28 mouse cellular contexts compared by ENCODE assay signal in genomic region chr8:119854035-119854434, GRCm38 (mm10). TPM values are rescaled to one million over a fixed set of nuclear protein-coding genes. Genes with fewer than 3 reads are reported as not detected.
DNase-seq lines count a peak whose midpoint lies in the region; ATAC-seq and TF ChIP-seq lines count a peak whose summit lies in the region.
"Had no signal": no experiment of that assay in that cellular context is flagged by ENCODE, and none has a peak within 500 bp of the region (broad histone marks: within the 10 kb centered on the region; RNA-seq: fewer than 3 reads in every experiment).

No protein-coding gene starts in this region.

- ATAC-seq in midbrain, embryonic 11.5 days (ENCODE audit: low FRiP score): 0 out of 2 replicates have a peak, but pooled peaks have one; percentile 30
- ATAC-seq in midbrain, embryonic 16.5 days: no peak
- ATAC-seq: forebrain, embryonic 13.5 days; hindbrain, embryonic 16.5 days; intestine, embryonic 16.5 days; liver, embryonic 12.5 days; midbrain, embryonic 13.5 days had no signal

- no peak overlapping the region for H3K4me2 ChIP-seq in midbrain, embryonic 11.5 days
- H3K4me2 ChIP-seq in midbrain, embryonic 16.5 days (ENCODE audit: low read length): no peak overlapping the region
- no peak overlapping the region for H3K4me2 ChIP-seq in myocyte (ENCODE audit: low read depth)
- H3K4me2 ChIP-seq: forebrain, embryonic 13.5 days; liver, embryonic 12.5 days; midbrain, embryonic 13.5 days; neural tube, embryonic 15.5 days had no signal

- peak; percentile 54 to 61 for DNase-seq in cerebellum, postnatal 10 days
- DNase-seq in cerebellum, postnatal 36 days: no peak
- peak; percentile 26 for DNase-seq in gastrocnemius, postnatal 10 days
- DNase-seq in gastrocnemius, postnatal 36 days: no peak
- no peak for DNase-seq in midbrain, embryonic 11.5 days (ENCODE audit: low spot score, missing footprints)
- no peak for DNase-seq in layer of hippocampus, adult 9-11 months
- DNase-seq: adrenal gland, postnatal 25 days; cerebellum, adult 9-11 months; heart, adult 2 months; heart, postnatal 36 days; kidney, adult 9 months; kidney, postnatal 14 days; lung, adult 18-20 months; lung, postnatal 14 days; right cerebral cortex, postnatal 14 days; thymus, adult 2 months; thymus, postnatal 4 days had no signal

- no peak overlapping the region for H3ac ChIP-seq in myocyte (ENCODE audit: control insufficient read depth, insufficient read length)

- no peaks in the 10 kb centered on the region for H3K79me2 ChIP-seq in myocyte (ENCODE audit: control insufficient read depth, insufficient read depth)

- H3K9me3 ChIP-seq in midbrain, embryonic 11.5 days (ENCODE audit: control insufficient read depth, low read length): peaks cover 2% of the 10 kb centered on the region; the same call in 1 of the 2 replicates
- no peaks in the 10 kb centered on the region for H3K9me3 ChIP-seq in midbrain, embryonic 16.5 days (replicated peaks; ENCODE audit: control insufficient read depth, low read length, poor library complexity, severe bottlenecking)
- H3K9me3 ChIP-seq: forebrain, embryonic 13.5 days; liver, embryonic 12.5 days; midbrain, embryonic 13.5 days; neural tube, embryonic 15.5 days had no signal

- WGBS in midbrain, embryonic 11.5 days: 27% methylated on average over 5 of the region's 5 CpGs
- 25% methylated on average over 5 of the region's 5 CpGs for WGBS in midbrain, embryonic 16.5 days

- no peak overlapping the region for H3K9ac ChIP-seq in midbrain, embryonic 11.5 days (ENCODE audit: low read length)
- H3K9ac ChIP-seq in midbrain, embryonic 16.5 days (ENCODE audit: low read depth, low read length): no peak overlapping the region
- H3K9ac ChIP-seq: forebrain, embryonic 13.5 days; liver, embryonic 12.5 days; midbrain, embryonic 13.5 days; neural tube, embryonic 15.5 days had no signal

- intact Hi-C loops in gastrocnemius, postnatal 36 days (cut with DNase I): no loop called here

- no peaks in the 10 kb centered on the region for H3K36me3 ChIP-seq in midbrain, embryonic 11.5 days (ENCODE audit: control insufficient read depth, insufficient read depth, low read length)
- H3K36me3 ChIP-seq in midbrain, embryonic 16.5 days (ENCODE audit: control insufficient read depth, insufficient read depth, low read length): no peaks in the 10 kb centered on the region
- no peaks in the 10 kb centered on the region for H3K36me3 ChIP-seq in myocyte (ENCODE audit: control insufficient read depth, insufficient read depth)
- H3K36me3 ChIP-seq: liver, embryonic 12.5 days; midbrain, embryonic 13.5 days; neural tube, embryonic 15.5 days had no signal

- no peak for TF ChIP-seq POLR2A in myocyte (IDR thresholded peaks at IDR 0.05; ENCODE audit: insufficient read length, low read depth)

- no peaks in the 10 kb centered on the region for H3K27me3 ChIP-seq in midbrain, embryonic 11.5 days (ENCODE audit: control insufficient read depth, insufficient read depth, low read length)
- no peaks in the 10 kb centered on the region for H3K27me3 ChIP-seq in midbrain, embryonic 16.5 days (ENCODE audit: control insufficient read depth, insufficient read depth, low read depth, low read length)
- H3K27me3 ChIP-seq in myocyte (ENCODE audit: control insufficient read depth, insufficient read depth, insufficient read length): peaks cover 8% of the 10 kb centered on the region
- H3K27me3 ChIP-seq: forebrain, embryonic 13.5 days; liver, embryonic 12.5 days; midbrain, embryonic 13.5 days; neural tube, embryonic 15.5 days had no signal

- no peak overlapping the region for H3K4me3 ChIP-seq in midbrain, embryonic 11.5 days (ENCODE audit: low read depth, low read length)
- no peak overlapping the region for H3K4me3 ChIP-seq in midbrain, embryonic 16.5 days (ENCODE audit: low read depth, low read length)
- no peak overlapping the region for H3K4me3 ChIP-seq in myocyte
- H3K4me3 ChIP-seq: forebrain, embryonic 13.5 days; heart, adult 2 months; liver, embryonic 12.5 days; midbrain, embryonic 13.5 days; neural tube, embryonic 15.5 days had no signal

- H3K27ac ChIP-seq in midbrain, embryonic 11.5 days (ENCODE audit: low read depth, low read length): no peak overlapping the region
- no peak overlapping the region for H3K27ac ChIP-seq in midbrain, embryonic 16.5 days (ENCODE audit: low read length)
- H3K27ac ChIP-seq: forebrain, embryonic 13.5 days; heart, adult 2 months; liver, embryonic 12.5 days; midbrain, embryonic 13.5 days; neural tube, embryonic 15.5 days; stomach, postnatal 0 days had no signal

- no peaks in the 10 kb centered on the region for H3K4me1 ChIP-seq in midbrain, embryonic 11.5 days (ENCODE audit: control insufficient read depth, insufficient read depth, low read length)
- no peaks in the 10 kb centered on the region for H3K4me1 ChIP-seq in midbrain, embryonic 16.5 days (ENCODE audit: control insufficient read depth, insufficient read depth, low read length)
- H3K4me1 ChIP-seq: forebrain, embryonic 13.5 days; midbrain, embryonic 13.5 days; neural tube, embryonic 15.5 days had no signal

TF ChIP-seq in myocyte, 11 proteins besides CTCF, POLR2A, EP300 and RAD21:
- TF ChIP-seq REST (IDR thresholded peaks at IDR 0.05; ENCODE audit: insufficient read depth, insufficient read length) (no peak), SRF (IDR thresholded peaks at IDR 0.05; ENCODE audit: control insufficient read depth, insufficient read length, low read depth) (no peak), CEBPB (IDR thresholded peaks at IDR 0.05; ENCODE audit: insufficient read depth, poor library complexity, severe bottlenecking) (no peak), POLR2AphosphoS2 (IDR thresholded peaks at IDR 0.05; ENCODE audit: insufficient read length, low read depth) (no peak), MAX (IDR thresholded peaks at IDR 0.05; ENCODE audit: low read depth) (no peak), TCF12 (IDR thresholded peaks at IDR 0.05; ENCODE audit: insufficient read depth, poor library complexity, severe bottlenecking) (no peak), MYOG (IDR thresholded peaks at IDR 0.05; ENCODE audit: control insufficient read depth in 1 of 3, insufficient read depth in 1 of 3, insufficient read length in 2 of 3, low read depth in 2 of 3) (peak in 1 of 3 experiments; percentile 10), USF1 (IDR thresholded peaks at IDR 0.05; ENCODE audit: low read depth) (no peak), E2F4 (IDR thresholded peaks at IDR 0.05; ENCODE audit: insufficient read depth) (no peak), MYOD1 (IDR thresholded peaks at IDR 0.05; ENCODE audit: control insufficient read depth in 1 of 3, insufficient read length in 2 of 3, low read depth in 2 of 3) (peak; percentile 73 to 89 (median 82)), TCF3 (IDR thresholded peaks at IDR 0.05; ENCODE audit: insufficient read length, low read depth) (no peak)

RNA-seq across cellular contexts. Expression of gene Klhl36, which starts 8.0 kb away (rescaled TPM):
- 1 to 10 TPM; 2.9 to 3.9 TPM for total RNA-seq in gastrocnemius, postnatal 10 days (2021)
- 1 to 10 TPM; 1.0 to 1.4 TPM for total RNA-seq in gastrocnemius, postnatal 36 days (2021)
- polyA plus RNA-seq in midbrain, embryonic 11.5 days (2014; fragmentation: Nextera tagmentation; extraction: Ambion mirVana): 8.2 and 10.2 TPM in 2 replicates
- 16.6 and 18.5 TPM in 2 replicates for polyA plus RNA-seq in midbrain, embryonic 16.5 days (2015; fragmentation: Nextera tagmentation; extraction: Ambion mirVana)
- polyA plus RNA-seq in myocyte (2012; fragmentation: generic; extraction: Trizol): 4.0 TPM

RNA-seq across cellular contexts. Expression of gene Cotl1, which starts 13.7 kb away (rescaled TPM):
- total RNA-seq in gastrocnemius, postnatal 10 days (2021): 10 to 100 TPM; 38.3 to 41.8 TPM
- 1 to 10 TPM; 4.8 to 6.6 TPM for total RNA-seq in gastrocnemius, postnatal 36 days (2021)
- 411 and 445 TPM in 2 replicates for polyA plus RNA-seq in midbrain, embryonic 11.5 days (2014; fragmentation: Nextera tagmentation; extraction: Ambion mirVana)
- 126 and 139 TPM in 2 replicates for polyA plus RNA-seq in midbrain, embryonic 16.5 days (2015; fragmentation: Nextera tagmentation; extraction: Ambion mirVana)
- 144 TPM for polyA plus RNA-seq in myocyte (2012; fragmentation: generic; extraction: Trizol)

RNA-seq across cellular contexts. Expression of gene Usp10, which starts 56.1 kb away (rescaled TPM):
- total RNA-seq in gastrocnemius, postnatal 10 days (2021): 10 to 100 TPM; 57.4 to 65.4 TPM
- total RNA-seq in gastrocnemius, postnatal 36 days (2021): 10 to 100 TPM; 51.0 to 57.1 TPM
- polyA plus RNA-seq in midbrain, embryonic 11.5 days (2014; fragmentation: Nextera tagmentation; extraction: Ambion mirVana): 150 and 152 TPM in 2 replicates
- 139 and 140 TPM in 2 replicates for polyA plus RNA-seq in midbrain, embryonic 16.5 days (2015; fragmentation: Nextera tagmentation; extraction: Ambion mirVana)
- polyA plus RNA-seq in myocyte (2012; fragmentation: generic; extraction: Trizol): 59.3 TPM

RNA-seq across cellular contexts. Expression of gene Gm20388, which starts 56.6 kb away (rescaled TPM):
- total RNA-seq in gastrocnemius, postnatal 10 days (2021): 1 to 10 TPM; 2.9 to 6.0 TPM
- 1 to 10 TPM; 6.8 to 7.8 TPM for total RNA-seq in gastrocnemius, postnatal 36 days (2021)
- polyA plus RNA-seq in midbrain, embryonic 11.5 days (2014; fragmentation: Nextera tagmentation; extraction: Ambion mirVana): 3.0 TPM in 1 of 2 replicates, not detected in the other
- 6.4 and 7.5 TPM in 2 replicates for polyA plus RNA-seq in midbrain, embryonic 16.5 days (2015; fragmentation: Nextera tagmentation; extraction: Ambion mirVana)
- polyA plus RNA-seq in myocyte (2012; fragmentation: generic; extraction: Trizol): 15.3 TPM
- polyA plus RNA-seq: heart, embryonic 14.5 days; limb, embryonic 11.5 days; liver, embryonic 12.5 days; neural tube, embryonic 15.5 days; stomach, postnatal 0 days had no signal

Comparison
In these comparisons a context has a peak if more than half of its experiments do, and no peak if none do; other contexts are left out.
1. DNase-seq: peak in cerebellum, postnatal 10 days (2 of 2) and gastrocnemius, postnatal 10 days (single experiment); none in cerebellum, postnatal 36 days (0 of 2), gastrocnemius, postnatal 36 days (0 of 2), midbrain, embryonic 11.5 days (single experiment) and layer of hippocampus, adult 9-11 months (single experiment).